Mouse (Mus musculus) cerebellum, postnatal 25 days (tissue): ENCODE data around the gene Grm5.
A peak's percentile ranks its signal among the peaks of the same experiment; 100 is the strongest.

Experiments
- DNase-seq, 2 experiments: peaks; one replicate each; pipeline ENCODE4 v3.0.0; 2021; ENCODE audit warnings: mixed read lengths in 2 of 2

Grm5 gene

GRCm38 (mm10) chr7:87583868-87584267, at the start of gene Grm5:
Gene Grm5 (plus strand): TSS chr7:87584168.
- no peak for DNase-seq

GRCm38 (mm10) chr7:87539031-87539430, 44.9 kb upstream of the Grm5 start:
- no peak for DNase-seq

GRCm38 (mm10) chr7:87565300-87565699, 18.7 kb upstream of the Grm5 start:
- DNase-seq, result peak; percentile 38 to 56

GRCm38 (mm10) chr7:87566476-87566875, 17.5 kb upstream of the Grm5 start:
- no peak for DNase-seq

GRCm38 (mm10) chr7:87584281-87584701, 323 bp downstream of the Grm5 start:
- peak; percentile 51 to 70 for DNase-seq

GRCm38 (mm10) chr7:87586271-87586937, 2.4 kb downstream of the Grm5 start:
- peak in 1 of 2 experiments; percentile 5 for DNase-seq

- DNase-seq, result no peak
These were observed 4.0 kb downstream of the Grm5 start for GRCm38 (mm10) chr7:87587976-87588375.

- DNase-seq, result no peak
These were observed 42.3 kb downstream of the Grm5 start for GRCm38 (mm10) chr7:87626251-87626650.

GRCm38 (mm10) chr7:87635530-87635929, 51.6 kb downstream of the Grm5 start:
- no peak for DNase-seq

GRCm38 (mm10) chr7:87650610-87651009, 66.6 kb downstream of the Grm5 start:
- no peak for DNase-seq

- DNase-seq, result no peak
These were observed 77.8 kb downstream of the Grm5 start for GRCm38 (mm10) chr7:87661794-87662193.

GRCm38 (mm10) chr7:87664041-87664440, 80.1 kb downstream of the Grm5 start:
- no peak for DNase-seq

- DNase-seq, result no peak
These were observed 132.4 kb downstream of the Grm5 start for GRCm38 (mm10) chr7:87716393-87716792.

GRCm38 (mm10) chr7:87718631-87719030, 134.7 kb downstream of the Grm5 start:
- no peak for DNase-seq

- DNase-seq, result no peak
These were observed 150.5 kb downstream of the Grm5 start for GRCm38 (mm10) chr7:87734511-87734910.

- no peak for DNase-seq
These were observed 178.0 kb downstream of the Grm5 start for GRCm38 (mm10) chr7:87761945-87762344.

- DNase-seq, result no peak
These were observed 178.4 kb downstream of the Grm5 start for GRCm38 (mm10) chr7:87762376-87762775.

- no peak for DNase-seq
These were observed 203.6 kb downstream of the Grm5 start for GRCm38 (mm10) chr7:87787560-87787959.

GRCm38 (mm10) chr7:87788963-87789362, 205.0 kb downstream of the Grm5 start:
- DNase-seq, result no peak

- DNase-seq, result no peak
These were observed 209.9 kb downstream of the Grm5 start for GRCm38 (mm10) chr7:87793896-87794295.

GRCm38 (mm10) chr7:87824898-87825297, 240.9 kb downstream of the Grm5 start:
- no peak for DNase-seq

GRCm38 (mm10) chr7:87834669-87835068, 250.7 kb downstream of the Grm5 start:
- DNase-seq, result no peak

- DNase-seq, result no peak
These were observed 254.6 kb downstream of the Grm5 start for GRCm38 (mm10) chr7:87838579-87838978.

GRCm38 (mm10) chr7:87843496-87843895, 259.5 kb downstream of the Grm5 start:
- DNase-seq, result no peak

- no peak for DNase-seq
These were observed 262.1 kb downstream of the Grm5 start for GRCm38 (mm10) chr7:87846082-87846481.
